Comparison of ENCODE assay signal across 10 mouse cellular contexts in genomic region chr9:107486507-107487225, GRCm38 (mm10). TPM values are rescaled to one million over a fixed set of nuclear protein-coding genes. Genes with fewer than 3 reads are reported as not detected.
DNase-seq lines count a peak whose midpoint lies in the region; ATAC-seq lines count a peak whose summit lies in the region.
"Had no signal": no experiment of that assay in that cellular context is flagged by ENCODE, and none has a peak within 500 bp of the region (broad histone marks: within the 10 kb centered on the region; RNA-seq: fewer than 3 reads in every experiment).

No protein-coding gene starts in this region.

- WGBS in neural tube, embryonic 14.5 days = 60% methylated on average over 6 of the region's 6 CpGs

- peaks cover 22% of the 10 kb centered on the region for H3K4me1 ChIP-seq in neural tube, embryonic 14.5 days (ENCODE audit: control insufficient read depth, insufficient read depth, low read length)

- 0 out of 2 replicates have a peak overlapping the region, but pooled peaks have one; percentile 8 for H3K27ac ChIP-seq in neural tube, embryonic 14.5 days (ENCODE audit: low read depth, low read length)
- H3K27ac ChIP-seq: embryonic facial prominence, embryonic 13.5 days; macrophage had no signal

- no peak overlapping the region for H3K9ac ChIP-seq in neural tube, embryonic 14.5 days (replicated peaks; ENCODE audit: low read depth, low read length)
- H3K9ac ChIP-seq: embryonic facial prominence, embryonic 13.5 days had no signal

- no peak overlapping the region for H3K4me2 ChIP-seq in neural tube, embryonic 14.5 days (ENCODE audit: low read depth, low read length)
- H3K4me2 ChIP-seq: embryonic facial prominence, embryonic 13.5 days had no signal

- no peak overlapping the region for H3K4me3 ChIP-seq in neural tube, embryonic 14.5 days (ENCODE audit: low read depth, low read length)
- H3K4me3 ChIP-seq: embryonic facial prominence, embryonic 13.5 days had no signal

- peak; percentile 74 for DNase-seq in adrenal gland, postnatal 14 days
- no peak for DNase-seq in adrenal gland, adult 8-10 months
- peak; percentile 20 for DNase-seq in ovary, postnatal 10 days (ENCODE audit: low spot score)
- no peak for DNase-seq in ovary, adult 18-20 months (ENCODE audit: low spot score)
- DNase-seq in kidney, adult 9 months = peak; percentile 75
- no peak for DNase-seq in B cell, adult 2 months
- DNase-seq in frontal cortex, postnatal 10 days (ENCODE audit: low spot score in 2 of 2) = no peak

- H3K27me3 ChIP-seq in neural tube, embryonic 14.5 days (ENCODE audit: control insufficient read depth, insufficient read depth, low read length) = no peaks in the 10 kb centered on the region

- no peaks in the 10 kb centered on the region for H3K36me3 ChIP-seq in neural tube, embryonic 14.5 days (ENCODE audit: control insufficient read depth, insufficient read depth, low read length)
- H3K36me3 ChIP-seq: embryonic facial prominence, embryonic 13.5 days had no signal

- no peak for ATAC-seq in neural tube, embryonic 14.5 days (ENCODE audit: low read depth)

- H3K9me3 ChIP-seq in neural tube, embryonic 14.5 days (ENCODE audit: control insufficient read depth, low read length) = no peaks in the 10 kb centered on the region
- H3K9me3 ChIP-seq: embryonic facial prominence, embryonic 13.5 days had no signal

RNA-seq across cellular contexts. Expression of gene Tmem115, which starts 47.1 kb away (rescaled TPM):
- 36.1 and 36.9 TPM in 2 replicates for total RNA-seq in adrenal gland, postnatal 14 days (2021)
- 10 to 100 TPM; 41.7 to 51.9 (median 46.5) TPM for total RNA-seq in adrenal gland, adult 8-10 months (2022)
- 47.7 and 48.7 TPM in 2 replicates for polyA plus RNA-seq in neural tube, embryonic 14.5 days (2014; fragmentation: Nextera tagmentation; extraction: Ambion mirVana)

RNA-seq across cellular contexts. Expression of gene Cyb561d2, which starts 55.3 kb away (rescaled TPM):
- total RNA-seq in adrenal gland, postnatal 14 days (2021) = 14.0 and 17.4 TPM in 2 replicates
- total RNA-seq in adrenal gland, adult 8-10 months (2022) = 10 to 100 TPM; 21.1 to 28.3 (median 25.1) TPM
- polyA plus RNA-seq in neural tube, embryonic 14.5 days (2014; fragmentation: Nextera tagmentation; extraction: Ambion mirVana) = 42.2 and 46.7 TPM in 2 replicates

RNA-seq across cellular contexts. Expression of gene Nprl2, which starts 55.4 kb away (rescaled TPM):
- total RNA-seq in adrenal gland, postnatal 14 days (2021) = 21.5 and 22.2 TPM in 2 replicates
- total RNA-seq in adrenal gland, adult 8-10 months (2022) = 10 to 100 TPM; 30.3 to 35.9 (median 32.0) TPM
- polyA plus RNA-seq in neural tube, embryonic 14.5 days (2014; fragmentation: Nextera tagmentation; extraction: Ambion mirVana) = 71.5 and 74.9 TPM in 2 replicates

Comparison
In these comparisons a context has a peak if more than half of its experiments do, and no peak if none do; other contexts are left out.
1. DNase-seq: peak in adrenal gland, postnatal 14 days (single experiment), ovary, postnatal 10 days (single experiment) and kidney, adult 9 months (single experiment); none in adrenal gland, adult 8-10 months (single experiment), ovary, adult 18-20 months (single experiment), B cell, adult 2 months (0 of 2) and frontal cortex, postnatal 10 days (0 of 2).